Mouse (Mus musculus) forebrain, embryonic 15.5 days (tissue): Measurements from ENCODE around the gene Selenon. TPM values are rescaled to one million over a fixed set of nuclear protein-coding genes. Genes with fewer than 3 reads are reported as not detected.
A peak's percentile ranks its signal among the peaks of the same experiment; 100 is the strongest.

Experiments used
- ATAC-seq: fragments of 200-750 bp; cut with Nextera tagmentation; replicated peaks from 2 replicates; pipeline ENCODE4 v1.8.0; 2017; ENCODE audit warnings: mild to moderate bottlenecking, moderate TSS enrichment, moderate library complexity
- H3K27ac ChIP-seq: fragments of 300-500 bp; sonication (generic); replicated peaks from 2 replicates; pipeline ENCODE4 v1.5.1; 2015; ENCODE audit warnings: mild to moderate bottlenecking, inconsistent platforms
- H3K27me3 ChIP-seq: fragments of 300-500 bp; sonication (generic); 2 replicates; pipeline ENCODE4 v1.6.1; 2015; ENCODE audit warnings: inconsistent platforms
- H3K36me3 ChIP-seq: fragments of 300-500 bp; sonication (generic); 2 replicates; pipeline ENCODE4 v1.6.1; 2015; ENCODE audit warnings: mild to moderate bottlenecking, inconsistent platforms
- H3K4me1 ChIP-seq: fragments of 300-500 bp; sonication (generic); 2 replicates; pipeline ENCODE4 v1.6.1; 2015; ENCODE audit warnings: inconsistent platforms
- H3K4me2 ChIP-seq: fragments of 300-500 bp; sonication (generic); replicated peaks from 2 replicates; pipeline ENCODE4 v1.6.1; 2015; ENCODE audit warnings: mild to moderate bottlenecking, inconsistent platforms
- H3K4me3 ChIP-seq: fragments of 300-500 bp; sonication (generic); 2 replicates; pipeline ENCODE4 v1.5.1; 2015; ENCODE audit warnings: mild to moderate bottlenecking, inconsistent platforms
- H3K9ac ChIP-seq: fragments of 300-500 bp; sonication (generic); replicated peaks from 2 replicates; pipeline ENCODE4 v1.6.1; 2015; ENCODE audit warnings: mild to moderate bottlenecking, inconsistent platforms
- H3K9me3 ChIP-seq: fragments of 300-500 bp; sonication (generic); 2 replicates; pipeline ENCODE4 v1.6.1; 2016; ENCODE audit warnings: inconsistent platforms
- WGBS: fragments of 180-500 bp; shearing (Covaris S2); methylation state at CpG from one replicate; pipeline ENCODE4 v1.1.7; 2015; ENCODE audit warnings: mixed read lengths; 5-methylcytosine and 5-hydroxymethylcytosine counted together
- polyA plus RNA-seq: library from polyadenylated mRNA; unstranded; fragments of >200 nt; fragmentation: Nextera tagmentation; extraction: Ambion mirVana; gene quantifications from 2 replicates; pipeline ENCODE4 v1.2.1, GENCODE M21; 2015

Selenon gene
- polyA plus RNA-seq, result 11.8 and 27.5 TPM in 2 replicates

GRCm38 (mm10) chr4:134551494-134552316 is at the start of gene Selenon:
Selenon (minus strand) TSS chr4:134552166.
- H3K27ac ChIP-seq, result peak within 1 kb of the TSS; percentile 87
- H3K4me1 ChIP-seq, result peaks cover 34% of the 10 kb centered on the region
- 1% methylated on average over 49 of the region's 67 CpGs for WGBS
- peak within 1 kb of the TSS; percentile 85 for H3K9ac ChIP-seq
- H3K27me3 ChIP-seq, result no peaks in the 10 kb centered on the region
- H3K36me3 ChIP-seq, result 0 out of 2 replicates have a peak, but pooled peaks cover 12% of the 10 kb centered on the region
- peak; percentile 78 for ATAC-seq
- H3K4me2 ChIP-seq, result peak within 1 kb of the TSS; percentile 72
- H3K9me3 ChIP-seq, result no peaks in the 10 kb centered on the region
- H3K4me3 ChIP-seq, result peak within 1 kb of the TSS; percentile 75

GRCm38 (mm10) chr4:134601404-134601803 is 49.4 kb upstream of the Selenon start:
- Histone ChIP-seq H3K36me3 (no peaks in the 10 kb centered on the region), H3K27ac (no peak overlapping the region), H3K9ac (no peak overlapping the region)

GRCm38 (mm10) chr4:134600777-134601176 is 48.8 kb upstream of the Selenon start:
- no peaks in the 10 kb centered on the region for H3K27me3 ChIP-seq
- H3K36me3 ChIP-seq, result no peaks in the 10 kb centered on the region
- no peak overlapping the region for H3K4me2 ChIP-seq
- H3K9ac ChIP-seq, result no peak overlapping the region
- 84% methylated on average over 7 of the region's 7 CpGs for WGBS
- ATAC-seq, result no peak
- H3K4me1 ChIP-seq, result peaks cover 7% of the 10 kb centered on the region
- H3K27ac ChIP-seq, result no peak overlapping the region
- no peaks in the 10 kb centered on the region for H3K9me3 ChIP-seq
- H3K4me3 ChIP-seq, result no peak overlapping the region

More at GRCm38 (mm10) chr4:134601404-134601803, 49.4 kb upstream of the Selenon start:
- no peaks in the 10 kb centered on the region for H3K27me3 ChIP-seq
- H3K9me3 ChIP-seq, result no peaks in the 10 kb centered on the region
- no peak overlapping the region for H3K4me3 ChIP-seq
- WGBS, result 56% methylated on average over 8 of the region's 8 CpGs
- no peak overlapping the region for H3K4me2 ChIP-seq
- no peak for ATAC-seq
- peaks cover 13% of the 10 kb centered on the region for H3K4me1 ChIP-seq

GRCm38 (mm10) chr4:134600060-134600459 is 48.1 kb upstream of the Selenon start:
- Histone ChIP-seq H3K27ac (no peak overlapping the region), H3K4me2 (no peak overlapping the region), H3K36me3 (no peaks in the 10 kb centered on the region), H3K4me1 (0 out of 2 replicates have a peak, but pooled peaks cover 5% of the 10 kb centered on the region), H3K9ac (no peak overlapping the region), H3K27me3 (no peaks in the 10 kb centered on the region), H3K9me3 (no peaks in the 10 kb centered on the region), H3K4me3 (no peak overlapping the region)
- ATAC-seq, result no peak
- 71% methylated on average over 9 of the region's 9 CpGs for WGBS

- Histone ChIP-seq H3K9me3 (no peaks in the 10 kb centered on the region), H3K27ac (no peak overlapping the region), H3K4me3 (no peak overlapping the region), H3K4me1 (peaks cover 14% of the 10 kb centered on the region), H3K9ac (no peak overlapping the region), H3K4me2 (no peak overlapping the region), H3K36me3 (no peaks in the 10 kb centered on the region), H3K27me3 (no peaks in the 10 kb centered on the region)
- ATAC-seq, result no peak
- WGBS, result 81% methylated on average over 10 of the region's 10 CpGs
Observed at GRCm38 (mm10) chr4:134596816-134597692, 45.1 kb upstream of the Selenon start.

- Histone ChIP-seq H3K9ac (no peak overlapping the region), H3K4me2 (no peak overlapping the region), H3K9me3 (no peaks in the 10 kb centered on the region), H3K27me3 (no peaks in the 10 kb centered on the region), H3K4me3 (no peak overlapping the region), H3K27ac (no peak overlapping the region), H3K36me3 (no peaks in the 10 kb centered on the region), H3K4me1 (peaks cover 23% of the 10 kb centered on the region)
- 89% methylated on average over 10 of the region's 10 CpGs for WGBS
- no peak for ATAC-seq
Observed at GRCm38 (mm10) chr4:134594731-134595439, 42.9 kb upstream of the Selenon start.

- Histone ChIP-seq H3K4me2 (no peak overlapping the region), H3K9me3 (no peaks in the 10 kb centered on the region), H3K4me3 (no peak overlapping the region), H3K27ac (0 out of 2 replicates have a peak overlapping the region, but pooled peaks have one; percentile 77), H3K9ac (no peak overlapping the region), H3K4me1 (peaks cover 21% of the 10 kb centered on the region), H3K27me3 (no peaks in the 10 kb centered on the region), H3K36me3 (no peaks in the 10 kb centered on the region)
- WGBS, result 75% methylated on average over 4 of the region's 4 CpGs
- no peak for ATAC-seq
Observed at GRCm38 (mm10) chr4:134592442-134592841, 40.5 kb upstream of the Selenon start.

- ATAC-seq, result peak; percentile 76
- no peak overlapping the region for H3K4me3 ChIP-seq
- no peak overlapping the region for H3K9ac ChIP-seq
- H3K4me1 ChIP-seq, result peaks cover 21% of the 10 kb centered on the region
- no peaks in the 10 kb centered on the region for H3K27me3 ChIP-seq
- 24% methylated on average over 11 of the region's 11 CpGs for WGBS
- no peaks in the 10 kb centered on the region for H3K9me3 ChIP-seq
- H3K4me2 ChIP-seq, result no peak overlapping the region
- H3K36me3 ChIP-seq, result no peaks in the 10 kb centered on the region
- H3K27ac ChIP-seq, result peak overlapping the region; percentile 77
Observed at GRCm38 (mm10) chr4:134591506-134592061, 39.6 kb upstream of the Selenon start.

GRCm38 (mm10) chr4:134590227-134590926 is 38.4 kb upstream of the Selenon start:
- H3K9ac ChIP-seq, result no peak overlapping the region
- no peak overlapping the region for H3K27ac ChIP-seq
- H3K9me3 ChIP-seq, result no peaks in the 10 kb centered on the region
- peaks cover 21% of the 10 kb centered on the region for H3K4me1 ChIP-seq
- 79% methylated on average over 10 of the region's 10 CpGs for WGBS
- H3K4me3 ChIP-seq, result no peak overlapping the region
- no peak overlapping the region for H3K4me2 ChIP-seq
- H3K36me3 ChIP-seq, result no peaks in the 10 kb centered on the region
- H3K27me3 ChIP-seq, result no peaks in the 10 kb centered on the region
- ATAC-seq, result no peak

- H3K9me3 ChIP-seq, result no peaks in the 10 kb centered on the region
- ATAC-seq, result no peak
- no peak overlapping the region for H3K4me3 ChIP-seq
- no peak overlapping the region for H3K27ac ChIP-seq
- H3K9ac ChIP-seq, result no peak overlapping the region
- H3K4me2 ChIP-seq, result no peak overlapping the region
- H3K36me3 ChIP-seq, result no peaks in the 10 kb centered on the region
- no peaks in the 10 kb centered on the region for H3K27me3 ChIP-seq
- H3K4me1 ChIP-seq, result peaks cover 21% of the 10 kb centered on the region
- WGBS, result 79% methylated on average over 9 of the region's 9 CpGs
Observed at GRCm38 (mm10) chr4:134589786-134590185, 37.8 kb upstream of the Selenon start.

- no peaks in the 10 kb centered on the region for H3K36me3 ChIP-seq
- H3K4me2 ChIP-seq, result no peak overlapping the region
- peaks cover 21% of the 10 kb centered on the region for H3K4me1 ChIP-seq
- H3K4me3 ChIP-seq, result no peak overlapping the region
- H3K27me3 ChIP-seq, result no peaks in the 10 kb centered on the region
- 85% methylated on average over 5 of the region's 5 CpGs for WGBS
- ATAC-seq, result no peak
- no peak overlapping the region for H3K27ac ChIP-seq
- no peaks in the 10 kb centered on the region for H3K9me3 ChIP-seq
- H3K9ac ChIP-seq, result no peak overlapping the region
Observed at GRCm38 (mm10) chr4:134588951-134589350, 37.0 kb upstream of the Selenon start.
